Mouse (Mus musculus) G1E (cell line): Measurements from ENCODE around the gene Cfap161.

ENCODE experiments used
- CTCF ChIP-seq: IDR thresholded peaks from 2 replicates; pipeline ENCODE4 v1.5.1; 2012; ENCODE audit warnings: low read depth, low read length, inconsistent platforms, mixed read lengths
- GATA1 ChIP-seq: IDR thresholded peaks from 2 replicates; pipeline ENCODE4 v1.6.1; 2012; ENCODE audit warnings: borderline replicate concordance, low read length, inconsistent platforms, mixed read lengths
- GATA2 ChIP-seq: IDR thresholded peaks from 2 replicates; pipeline ENCODE4 v1.6.1; 2012; ENCODE audit warnings: low read depth, low read length, inconsistent platforms, borderline replicate concordance

DNA sequence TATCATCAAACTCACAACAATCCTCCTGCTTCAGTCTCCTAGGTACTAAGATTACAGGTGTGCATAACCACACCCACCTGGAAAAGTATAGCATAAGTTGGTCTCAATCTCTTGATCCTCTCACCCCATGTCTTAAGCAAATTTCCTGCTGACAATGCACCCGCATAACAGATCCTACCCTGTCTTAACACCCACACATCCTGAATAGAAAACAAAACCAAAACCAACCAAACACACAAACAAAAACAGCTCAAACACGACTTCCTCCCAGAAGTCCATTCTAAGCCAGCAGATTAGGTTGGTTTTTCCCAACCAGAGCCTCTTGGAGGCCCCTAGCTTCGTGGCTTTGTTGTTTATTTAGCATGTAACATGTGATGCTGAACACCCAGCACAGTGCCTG, 52.0 kb downstream of the Cfap161 start:
- no peak for TF ChIP-seq CTCF
- no peak for TF ChIP-seq GATA2
- TF ChIP-seq GATA1: no peak
